Mouse (Mus musculus): ENCODE measurements around the gene Syne1.

- TF ChIP-seq POLR2A (IDR thresholded peaks at IDR 0.05; ENCODE audit: low read depth, low read length) (no peak), CTCF (IDR thresholded peaks at IDR 0.05; ENCODE audit: extremely low read depth, insufficient read depth, insufficient read length, insufficient replicate concordance) (no peak)
Measured at GRCm38 (mm10) chr10:5188890-5189289, 362.4 kb downstream of the Syne1 start.
